Mouse (Mus musculus): ENCODE measurements around the gene Psd4. TPM values are rescaled to one million over a fixed set of nuclear protein-coding genes. Genes with fewer than 3 reads are reported as not detected.

Gene Psd4
- polyA plus RNA-seq, 2 experiments, result 5.0 to 7.5 TPM

- Histone ChIP-seq H3K4me3 (ENCODE audit: insufficient read depth in 1 of 2, low read depth in 2 of 2, low read length in 2 of 2) (no peak overlapping the region), H3K36me3 (replicated peaks; ENCODE audit: control insufficient read depth, insufficient read depth, low read depth) (no peaks in the 10 kb centered on the region; the same call in 1 of the 2 replicates), H3K27me3 (ENCODE audit: control insufficient read depth, insufficient read depth, low read length) (no peaks in the 10 kb centered on the region), H3K4me2 (ENCODE audit: low read depth) (no peak overlapping the region), H3K9ac (replicated peaks) (no peak overlapping the region), H3K9me3 (ENCODE audit: control insufficient read depth, low read length) (no peaks in the 10 kb centered on the region), H3K27ac (no peak overlapping the region), H3K4me1 (replicated peaks; ENCODE audit: control insufficient read depth in 2 of 2, insufficient read depth in 2 of 2, low read length in 1 of 2) (no peaks in the 10 kb centered on the region)
- WGBS (ENCODE audit: insufficient replicate concordance), result 13% methylated on average over 2 of the region's 2 CpGs
- TF ChIP-seq CTCF (IDR thresholded peaks at IDR 0.05; ENCODE audit: low read depth), result peak; percentile 91
- no peak for TF ChIP-seq EP300 (IDR thresholded peaks at IDR 0.05; ENCODE audit: low read depth)
- peak in 2 of 3 experiments; percentile 10 to 32 for DNase-seq (ENCODE audit: low read depth in 3 of 3, low spot score in 3 of 3)
- 0 out of 2 replicates have a peak, but pooled peaks have one; percentile 29 for ATAC-seq (ENCODE audit: insufficient read depth)
Measured at GRCm38 (mm10) chr2:24409166-24409565, 41.8 kb downstream of the Psd4 start.

GRCm38 (mm10) chr2:24413172-24413571, 45.8 kb downstream of the Psd4 start:
- Histone ChIP-seq H3K4me3 (ENCODE audit: insufficient read depth in 1 of 2, low read depth in 2 of 2, low read length in 2 of 2) (no peak overlapping the region), H3K27ac (no peak overlapping the region), H3K4me1 (replicated peaks; ENCODE audit: control insufficient read depth in 2 of 2, insufficient read depth in 2 of 2, low read length in 1 of 2) (no peaks in the 10 kb centered on the region), H3K9me3 (ENCODE audit: control insufficient read depth, low read length) (no peaks in the 10 kb centered on the region), H3K27me3 (ENCODE audit: control insufficient read depth, insufficient read depth, low read length) (no peaks in the 10 kb centered on the region), H3K4me2 (ENCODE audit: low read depth) (no peak overlapping the region), H3K9ac (replicated peaks) (no peak overlapping the region), H3K36me3 (replicated peaks; ENCODE audit: control insufficient read depth, insufficient read depth, low read depth) (no peaks in the 10 kb centered on the region)
- TF ChIP-seq EP300 (IDR thresholded peaks at IDR 0.05; ENCODE audit: low read depth), result no peak
- TF ChIP-seq CTCF (IDR thresholded peaks at IDR 0.05; ENCODE audit: low read depth), result no peak
- ATAC-seq (ENCODE audit: insufficient read depth), result no peak
- WGBS (ENCODE audit: insufficient replicate concordance), result 62% methylated on average over 3 of the region's 3 CpGs
- DNase-seq (ENCODE audit: low read depth in 3 of 3, low spot score in 3 of 3), result no peak

- Histone ChIP-seq H3K9me3 (ENCODE audit: control insufficient read depth, low read length) (no peaks in the 10 kb centered on the region), H3K4me3 (ENCODE audit: insufficient read depth in 1 of 2, low read depth in 2 of 2, low read length in 2 of 2) (no peak overlapping the region), H3K27me3 (ENCODE audit: control insufficient read depth, insufficient read depth, low read length) (no peaks in the 10 kb centered on the region), H3K27ac (no peak overlapping the region), H3K36me3 (replicated peaks; ENCODE audit: control insufficient read depth, insufficient read depth, low read depth) (no peaks in the 10 kb centered on the region), H3K4me1 (replicated peaks; ENCODE audit: control insufficient read depth in 2 of 2, insufficient read depth in 2 of 2, low read length in 1 of 2) (no peaks in the 10 kb centered on the region), H3K9ac (replicated peaks) (no peak overlapping the region), H3K4me2 (ENCODE audit: low read depth) (no peak overlapping the region)
- WGBS (ENCODE audit: insufficient replicate concordance), result 67% methylated on average over 4 of the region's 4 CpGs
- ATAC-seq (ENCODE audit: insufficient read depth) (no peak), DNase-seq (ENCODE audit: low read depth in 3 of 3, low spot score in 3 of 3) (no peak)
- no peak for TF ChIP-seq CTCF (IDR thresholded peaks at IDR 0.05; ENCODE audit: low read depth)
- TF ChIP-seq EP300 (IDR thresholded peaks at IDR 0.05; ENCODE audit: low read depth), result no peak
Measured at GRCm38 (mm10) chr2:24413677-24414076, 46.3 kb downstream of the Psd4 start.

- Histone ChIP-seq H3K27me3 (ENCODE audit: control insufficient read depth, insufficient read depth, low read length) (no peaks in the 10 kb centered on the region), H3K9me3 (ENCODE audit: control insufficient read depth, low read length) (no peaks in the 10 kb centered on the region), H3K4me1 (replicated peaks; ENCODE audit: control insufficient read depth in 2 of 2, insufficient read depth in 2 of 2, low read length in 1 of 2) (no peaks in the 10 kb centered on the region), H3K36me3 (replicated peaks; ENCODE audit: control insufficient read depth, insufficient read depth, low read depth) (no peaks in the 10 kb centered on the region), H3K4me2 (ENCODE audit: low read depth) (no peak overlapping the region), H3K27ac (no peak overlapping the region), H3K9ac (replicated peaks) (no peak overlapping the region), H3K4me3 (ENCODE audit: insufficient read depth in 1 of 2, low read depth in 2 of 2, low read length in 2 of 2) (no peak overlapping the region)
- no peak for ATAC-seq (ENCODE audit: insufficient read depth)
- WGBS (ENCODE audit: insufficient replicate concordance), result 32% methylated on average over 9 of the region's 9 CpGs
- TF ChIP-seq CTCF (IDR thresholded peaks at IDR 0.05; ENCODE audit: low read depth) (no peak), EP300 (IDR thresholded peaks at IDR 0.05; ENCODE audit: low read depth) (no peak)
- DNase-seq (ENCODE audit: low read depth in 3 of 3, low spot score in 3 of 3), result no peak
Measured at GRCm38 (mm10) chr2:24416668-24417067, 49.3 kb downstream of the Psd4 start.

- Histone ChIP-seq H3K9ac (replicated peaks) (no peak overlapping the region), H3K4me3 (ENCODE audit: insufficient read depth in 1 of 2, low read depth in 2 of 2, low read length in 2 of 2) (no peak overlapping the region), H3K27me3 (ENCODE audit: control insufficient read depth, insufficient read depth, low read length) (no peaks in the 10 kb centered on the region), H3K36me3 (replicated peaks; ENCODE audit: control insufficient read depth, insufficient read depth, low read depth) (no peaks in the 10 kb centered on the region), H3K4me2 (ENCODE audit: low read depth) (no peak overlapping the region), H3K9me3 (ENCODE audit: control insufficient read depth, low read length) (no peaks in the 10 kb centered on the region), H3K4me1 (replicated peaks; ENCODE audit: control insufficient read depth in 2 of 2, insufficient read depth in 2 of 2, low read length in 1 of 2) (0 out of 4 replicates have a peak, but pooled peaks cover 0 to 1% of the 10 kb centered on the region in 2 experiments), H3K27ac (no peak overlapping the region)
- TF ChIP-seq EP300 (IDR thresholded peaks at IDR 0.05; ENCODE audit: low read depth), result no peak
- no peak for TF ChIP-seq CTCF (IDR thresholded peaks at IDR 0.05; ENCODE audit: low read depth)
- 12% methylated on average over 2 of the region's 2 CpGs for WGBS (ENCODE audit: insufficient replicate concordance)
- no peak for ATAC-seq (ENCODE audit: insufficient read depth)
- DNase-seq (ENCODE audit: low read depth in 3 of 3, low spot score in 3 of 3), result no peak
Measured at GRCm38 (mm10) chr2:24417106-24417505, 49.7 kb downstream of the Psd4 start.
